Mouse (Mus musculus) gonadal fat pad, adult 2 months (tissue): Measurements from ENCODE around the gene Rapgef6. TPM values are rescaled to one million over a fixed set of nuclear protein-coding genes. Genes with fewer than 3 reads are reported as not detected.

Source experiments
- DNase-seq: peaks from one replicate; pipeline ENCODE4 v3.0.0-alpha.2; 2012; ENCODE audit warnings: low read depth
- polyA plus RNA-seq: library from polyadenylated mRNA; depleted of rRNA; stranded (reverse); fragments of >200 nt; gene quantifications from 2 replicates; pipeline ENCODE4 v1.2.3, GENCODE M21; 2012; rRNA removed

The Rapgef6 gene
- polyA plus RNA-seq, 1 experiment, result 24.0 TPM

GRCm38 (mm10) chr11:54733546-54733945 is 210.9 kb downstream of the Rapgef6 start:
- DNase-seq, result no peak

- DNase-seq, result no peak
These were observed 212.5 kb downstream of the Rapgef6 start for GRCm38 (mm10) chr11:54735114-54735513.

- no peak for DNase-seq
These were observed 214.3 kb downstream of the Rapgef6 start for GRCm38 (mm10) chr11:54736903-54737302.

- peak; percentile 81 for DNase-seq
These were observed 216.5 kb downstream of the Rapgef6 start for GRCm38 (mm10) chr11:54739012-54739750.

- DNase-seq, result no peak
These were observed 218.7 kb downstream of the Rapgef6 start for GRCm38 (mm10) chr11:54741330-54741729.

GRCm38 (mm10) chr11:54744231-54744630 is 221.6 kb downstream of the Rapgef6 start:
- no peak for DNase-seq

Other genes starting within 250 kb of the Rapgef6 start
- 0.69 and 0.82 TPM in 2 replicates for gene Acsl6, start 219.0 kb upstream of the Rapgef6 start, polyA plus RNA-seq
- not detected in 2 replicates for gene Meikin, start 152.2 kb upstream of the Rapgef6 start, polyA plus RNA-seq
- 3.8 and 4.7 TPM in 2 replicates for gene Fnip1, start 84.6 kb upstream of the Rapgef6 start, polyA plus RNA-seq